Mouse (Mus musculus) midbrain, embryonic 14.5 days (tissue): ENCODE measurements at regions not wholly inside any gene's neighbourhood (a gene's known extent, or its start where the extent isn't known, plus 50 kb on each side); places are given as distances from the start of the nearest gene placed in this dataset.

Experiments used
- ATAC-seq: fragments of 200-750 bp; cut with Nextera tagmentation; 2 replicates; pipeline ENCODE4 v1.8.0; 2017; ENCODE audit warnings: moderate number of reproducible peaks, moderate library complexity; ENCODE audit not compliant: low FRiP score, low TSS enrichment
- DNase-seq: peaks from one replicate; pipeline ENCODE4 v3.0.0-alpha.2; 2015
- H3K27ac ChIP-seq: fragments of 300-500 bp; sonication (generic); replicated peaks from 2 replicates; pipeline ENCODE4 v1.5.1; 2014; ENCODE audit warnings: mild to moderate bottlenecking, low read depth, low read length, moderate library complexity
- H3K27me3 ChIP-seq: fragments of 300-500 bp; sonication (generic); 2 replicates; pipeline ENCODE4 v1.6.1; 2014; ENCODE audit warnings: low read length, control low read depth, mixed read lengths; ENCODE audit not compliant: control insufficient read depth, insufficient read depth
- H3K36me3 ChIP-seq: fragments of 300-500 bp; sonication (generic); 2 replicates; pipeline ENCODE4 v1.6.1; 2014; ENCODE audit warnings: low read length, control low read depth; ENCODE audit not compliant: control insufficient read depth, insufficient read depth
- H3K4me1 ChIP-seq: fragments of 300-500 bp; sonication (generic); 2 replicates; pipeline ENCODE4 v1.6.1; 2014; ENCODE audit warnings: mild to moderate bottlenecking, antibody characterized with exemption, low read length, control low read depth; ENCODE audit not compliant: control insufficient read depth, insufficient read depth
- H3K4me2 ChIP-seq: fragments of 300-500 bp; sonication (generic); 2 replicates; pipeline ENCODE4 v1.6.1; 2014; ENCODE audit warnings: mild to moderate bottlenecking, low read length, moderate library complexity
- H3K4me3 ChIP-seq: fragments of 300-500 bp; sonication (generic); replicated peaks from 2 replicates; pipeline ENCODE4 v1.5.1; 2014; ENCODE audit warnings: low read depth, low read length
- H3K9ac ChIP-seq: fragments of 300-500 bp; sonication (generic); replicated peaks from 2 replicates; pipeline ENCODE4 v1.6.1; 2014; ENCODE audit warnings: mild to moderate bottlenecking, low read length, moderate library complexity
- H3K9me3 ChIP-seq: fragments of 300-500 bp; sonication (generic); 2 replicates; pipeline ENCODE4 v1.6.1; 2016; ENCODE audit warnings: low read length, control low read depth, mixed read lengths; ENCODE audit not compliant: control insufficient read depth
- WGBS: fragments of 180-500 bp; shearing (Covaris S2); extraction: QIAGEN DNeasy Blood & Tissue Kit; methylation state at CpG from one replicate; pipeline ENCODE4 v1.1.7; 2014; 5-methylcytosine and 5-hydroxymethylcytosine counted together

DNA sequence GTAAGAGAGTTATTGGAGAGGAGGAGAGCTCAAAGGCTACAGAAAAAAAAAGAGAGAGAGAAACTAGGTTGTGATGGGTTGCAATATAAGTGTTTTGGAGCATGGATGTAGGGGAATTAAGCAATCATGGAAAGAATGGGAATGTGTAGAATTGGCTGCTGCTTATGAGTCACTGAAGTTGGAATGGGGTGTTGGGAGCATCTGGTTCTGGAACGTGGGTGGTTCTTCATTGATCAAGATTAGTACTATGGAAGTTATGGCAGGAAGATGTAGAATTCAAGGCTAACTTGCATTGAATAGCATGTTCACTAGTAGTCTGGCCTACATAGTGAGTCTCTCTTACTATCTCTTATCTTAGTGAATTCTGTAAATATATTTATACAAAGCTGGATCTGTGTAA lies 1526.4 kb upstream of the Got2 start:
- ATAC-seq: no peak
- no peaks in the 10 kb centered on the region for H3K36me3 ChIP-seq
- no peaks in the 10 kb centered on the region for H3K27me3 ChIP-seq
- no peak for DNase-seq
- H3K9ac ChIP-seq: no peak overlapping the region
- no peak overlapping the region for H3K27ac ChIP-seq
- H3K4me1 ChIP-seq: no peaks in the 10 kb centered on the region
- H3K4me2 ChIP-seq: no peak overlapping the region
- no peaks in the 10 kb centered on the region for H3K9me3 ChIP-seq
- no peak overlapping the region for H3K4me3 ChIP-seq
- 87% methylated on average over 1 of the region's 1 CpGs for WGBS

DNA sequence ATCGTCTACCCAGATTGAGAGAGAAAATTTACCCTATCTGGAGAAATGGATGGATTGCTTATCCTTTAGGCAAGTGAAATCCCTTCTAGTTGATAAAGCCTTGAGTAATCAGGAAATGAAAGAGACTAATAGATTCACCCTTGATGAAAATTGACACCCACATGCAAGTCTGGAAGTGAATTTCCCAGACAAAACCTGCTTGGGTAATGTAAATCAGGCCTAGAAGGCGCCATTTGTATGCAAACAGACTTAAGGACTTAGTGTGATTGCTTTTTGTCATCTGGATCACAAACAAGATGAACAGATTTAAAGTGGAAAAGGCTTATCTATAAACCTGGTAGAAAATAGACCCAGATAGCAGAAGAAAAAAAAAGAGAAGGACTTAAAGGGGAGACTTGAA lies 1515.0 kb upstream of the Got2 start:
- DNase-seq: no peak

DNA sequence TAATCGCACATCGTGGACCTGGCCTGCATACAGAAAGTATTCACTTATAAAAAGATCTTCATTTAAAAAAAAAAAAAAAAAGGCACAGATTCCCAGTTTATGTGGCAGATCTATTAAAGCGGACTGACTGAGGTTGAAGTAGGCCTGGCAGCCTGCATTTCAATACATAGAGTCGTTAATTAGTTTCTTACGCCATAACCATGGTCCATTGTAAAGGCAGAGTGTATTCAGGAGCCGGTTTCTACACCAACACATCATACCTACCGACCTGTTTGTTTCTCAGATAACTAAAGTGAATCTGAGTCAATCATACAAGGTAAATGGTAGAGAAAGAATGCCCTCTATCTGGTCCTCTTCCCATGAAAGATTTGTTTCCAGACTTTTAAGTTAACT lies 1509.0 kb upstream of the Got2 start:
- WGBS: 11% methylated on average over 7 of the region's 7 CpGs
- H3K9me3 ChIP-seq: no peaks in the 10 kb centered on the region
- H3K9ac ChIP-seq: no peak overlapping the region
- no peaks in the 10 kb centered on the region for H3K27me3 ChIP-seq
- no peaks in the 10 kb centered on the region for H3K36me3 ChIP-seq
- H3K27ac ChIP-seq: 0 out of 2 replicates have a peak overlapping the region, but pooled peaks have one; percentile 4
- DNase-seq: no peak
- H3K4me1 ChIP-seq: peaks cover 6% of the 10 kb centered on the region
- no peak overlapping the region for H3K4me3 ChIP-seq
- H3K4me2 ChIP-seq: no peak overlapping the region
- ATAC-seq: peak; percentile 40; the same call in 1 of the 2 replicates

More for the DNA sequence above, 1515.0 kb upstream of the Got2 start:
- H3K9me3 ChIP-seq: no peaks in the 10 kb centered on the region
- no peaks in the 10 kb centered on the region for H3K36me3 ChIP-seq
- no peak overlapping the region for H3K9ac ChIP-seq
- H3K4me2 ChIP-seq: no peak overlapping the region
- ATAC-seq: no peak
- no peak overlapping the region for H3K4me3 ChIP-seq
- 54% methylated on average over 2 of the region's 2 CpGs for WGBS
- H3K27ac ChIP-seq: no peak overlapping the region
- H3K27me3 ChIP-seq: no peaks in the 10 kb centered on the region
- H3K4me1 ChIP-seq: no peaks in the 10 kb centered on the region

DNA sequence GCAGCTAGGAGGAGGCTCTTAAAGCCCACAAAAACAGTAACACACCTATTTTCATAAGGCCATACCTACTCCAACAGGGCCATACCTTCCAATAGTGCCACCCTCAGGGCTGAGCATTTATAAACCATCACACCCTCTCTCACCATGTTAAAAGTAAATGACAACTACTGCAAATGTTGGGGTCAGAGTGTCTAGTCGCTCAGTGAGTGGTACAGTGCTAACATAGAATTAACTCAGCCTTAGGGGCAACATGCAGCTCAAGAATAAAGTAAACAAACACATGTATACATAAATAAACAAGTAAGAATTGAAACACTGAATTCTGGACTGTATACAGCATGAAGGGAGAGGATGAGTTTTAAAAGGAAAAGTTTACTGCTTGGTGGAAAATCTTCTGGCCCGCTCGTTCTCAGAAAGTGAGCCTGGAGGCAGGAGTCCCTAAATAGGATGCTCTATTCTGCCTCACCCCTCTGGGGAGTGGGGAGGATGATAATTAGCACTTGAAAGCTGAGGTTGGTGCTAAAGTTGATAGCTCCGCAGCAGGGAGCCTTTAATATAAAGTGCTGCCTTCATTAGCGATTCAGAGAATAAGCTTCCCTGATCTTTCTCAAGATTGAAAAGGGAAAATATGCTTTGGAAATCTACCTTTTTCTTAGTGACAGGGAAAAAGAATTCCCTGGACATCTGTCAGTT lies 1508.4 kb upstream of the Got2 start:
- no peak overlapping the region for H3K9ac ChIP-seq
- 11% methylated on average over 5 of the region's 5 CpGs for WGBS
- no peaks in the 10 kb centered on the region for H3K36me3 ChIP-seq
- DNase-seq (peak; percentile 80), ATAC-seq (peak; percentile 71; the same call in 1 of the 2 replicates)
- no peak overlapping the region for H3K4me2 ChIP-seq
- no peaks in the 10 kb centered on the region for H3K27me3 ChIP-seq
- peaks cover 6% of the 10 kb centered on the region for H3K4me1 ChIP-seq
- no peak overlapping the region for H3K27ac ChIP-seq
- H3K4me3 ChIP-seq: no peak overlapping the region
- no peaks in the 10 kb centered on the region for H3K9me3 ChIP-seq

DNA sequence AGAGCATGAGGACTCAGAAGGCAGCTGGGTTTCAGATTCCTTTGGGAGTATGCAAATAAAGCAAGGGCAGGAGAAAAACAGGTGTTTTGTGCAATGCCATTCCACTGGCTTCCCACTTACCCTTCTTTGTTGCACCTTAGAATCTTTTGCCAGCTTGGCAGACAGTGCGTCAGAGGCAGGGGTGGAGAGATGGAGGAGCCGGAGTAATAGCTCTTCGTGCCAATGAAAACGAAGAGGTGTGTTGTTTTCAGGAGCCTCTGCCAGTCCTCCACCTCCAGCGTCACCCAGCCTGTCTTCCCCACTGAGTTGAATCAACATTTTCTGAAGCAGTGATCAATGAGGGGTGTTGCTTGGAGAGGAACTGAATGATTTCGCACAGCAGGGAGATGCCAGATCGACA lies 1501.3 kb upstream of the Got2 start:
- Histone ChIP-seq H3K27me3 (no peaks in the 10 kb centered on the region), H3K27ac (no peak overlapping the region), H3K4me3 (no peak overlapping the region), H3K36me3 (no peaks in the 10 kb centered on the region), H3K4me2 (no peak overlapping the region), H3K9me3 (no peaks in the 10 kb centered on the region), H3K9ac (no peak overlapping the region), H3K4me1 (no peaks in the 10 kb centered on the region; the same call in 1 of the 2 replicates)
- ATAC-seq: no peak
- no peak for DNase-seq
- 16% methylated on average over 7 of the region's 7 CpGs for WGBS

DNA sequence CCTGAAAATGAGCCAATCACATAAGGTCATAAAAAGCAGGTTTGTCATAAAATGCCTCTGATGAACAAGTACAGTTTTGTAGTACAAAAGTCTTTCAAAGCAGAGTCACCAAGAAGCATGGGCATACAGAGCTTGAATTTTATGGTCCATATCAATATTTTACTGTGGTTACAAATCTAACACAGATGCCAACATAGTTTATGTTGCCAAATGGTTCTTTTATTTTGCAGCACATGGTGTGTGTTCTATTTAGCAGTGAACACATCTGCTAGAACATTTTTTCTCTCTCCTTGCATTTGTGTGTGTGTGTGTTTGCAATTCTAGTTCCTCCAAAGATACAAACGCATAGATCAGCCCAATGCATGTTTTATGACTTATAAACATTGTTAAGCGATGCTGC lies 1500.8 kb upstream of the Got2 start:
- H3K27me3 ChIP-seq: no peaks in the 10 kb centered on the region
- no peak overlapping the region for H3K4me2 ChIP-seq
- no peak overlapping the region for H3K27ac ChIP-seq
- DNase-seq (no peak), ATAC-seq (no peak)
- no peak overlapping the region for H3K9ac ChIP-seq
- WGBS: 50% methylated on average over 2 of the region's 2 CpGs
- no peaks in the 10 kb centered on the region; the same call in 1 of the 2 replicates for H3K4me1 ChIP-seq
- no peaks in the 10 kb centered on the region for H3K36me3 ChIP-seq
- H3K4me3 ChIP-seq: no peak overlapping the region
- H3K9me3 ChIP-seq: no peaks in the 10 kb centered on the region

DNA sequence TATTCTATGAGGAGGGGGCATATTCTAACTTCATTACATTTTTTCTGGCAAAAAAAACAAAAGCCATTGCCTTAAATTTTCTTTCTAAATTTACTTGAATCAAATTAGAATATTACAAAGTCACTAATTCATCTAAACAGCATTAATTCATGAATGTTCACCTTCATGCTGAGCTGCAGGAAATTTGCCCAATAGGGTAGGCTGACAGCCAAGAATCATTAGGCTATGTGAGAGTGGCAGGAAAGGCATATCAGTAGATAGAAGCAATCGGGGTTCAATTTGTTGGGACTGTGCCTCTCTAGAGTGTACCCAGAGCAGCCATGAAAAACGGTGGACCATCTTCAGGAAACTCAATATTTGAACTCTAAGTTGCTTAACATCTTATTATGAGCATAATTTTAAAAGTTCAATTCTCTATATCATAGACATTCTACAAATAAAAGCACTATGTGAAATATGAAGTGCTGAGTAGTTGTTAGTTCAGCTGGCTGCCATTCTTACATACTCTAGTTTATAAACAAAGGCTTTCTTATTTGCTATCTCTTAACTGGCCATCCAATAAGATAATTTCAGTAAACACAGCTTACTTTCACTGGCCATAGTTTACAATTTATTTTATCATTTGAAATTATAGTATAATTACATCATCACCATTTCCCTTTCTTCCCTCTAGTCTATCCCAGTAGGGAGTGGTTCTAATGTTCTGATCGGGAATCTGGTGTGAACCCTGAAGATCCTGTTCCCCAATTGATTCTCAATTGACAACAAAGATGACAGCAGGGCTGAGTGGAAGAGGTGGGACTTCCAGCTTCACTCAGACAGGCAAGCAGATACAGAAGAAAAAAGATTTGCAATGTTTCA lies 1486.8 kb upstream of the Got2 start:
- no peak overlapping the region for H3K27ac ChIP-seq
- no peak for ATAC-seq
- no peak overlapping the region for H3K4me3 ChIP-seq
- 89% methylated on average over 3 of the region's 3 CpGs for WGBS
- no peak overlapping the region for H3K4me2 ChIP-seq
- H3K27me3 ChIP-seq: no peaks in the 10 kb centered on the region
- H3K36me3 ChIP-seq: no peaks in the 10 kb centered on the region
- no peak overlapping the region for H3K9ac ChIP-seq
- DNase-seq: no peak
- H3K4me1 ChIP-seq: no peaks in the 10 kb centered on the region
- H3K9me3 ChIP-seq: no peaks in the 10 kb centered on the region

DNA sequence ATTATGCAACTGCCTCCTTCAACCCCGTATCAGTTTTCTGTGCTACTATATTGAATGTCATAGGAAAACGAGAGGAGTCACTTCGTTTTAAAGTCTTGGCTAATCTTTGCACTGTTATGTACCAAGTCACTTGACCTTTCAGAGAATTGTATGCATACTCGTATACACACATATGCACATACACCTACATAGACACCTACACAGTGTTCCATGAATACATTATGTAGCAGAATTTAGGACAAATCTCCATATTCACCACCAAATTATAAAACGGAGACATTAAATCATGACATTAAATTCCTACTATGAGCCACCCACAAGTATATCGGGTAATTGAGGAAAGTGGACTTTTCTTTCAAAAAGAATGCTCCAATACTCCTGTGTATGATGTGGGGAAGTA lies 1458.3 kb upstream of the Got2 start:
- ATAC-seq: no peak
- Histone ChIP-seq H3K27me3 (no peaks in the 10 kb centered on the region), H3K27ac (no peak overlapping the region), H3K4me2 (no peak overlapping the region), H3K9ac (no peak overlapping the region), H3K4me3 (no peak overlapping the region), H3K36me3 (no peaks in the 10 kb centered on the region), H3K4me1 (no peaks in the 10 kb centered on the region), H3K9me3 (no peaks in the 10 kb centered on the region)
- DNase-seq: no peak
- WGBS: 87% methylated on average over 6 of the region's 6 CpGs

DNA sequence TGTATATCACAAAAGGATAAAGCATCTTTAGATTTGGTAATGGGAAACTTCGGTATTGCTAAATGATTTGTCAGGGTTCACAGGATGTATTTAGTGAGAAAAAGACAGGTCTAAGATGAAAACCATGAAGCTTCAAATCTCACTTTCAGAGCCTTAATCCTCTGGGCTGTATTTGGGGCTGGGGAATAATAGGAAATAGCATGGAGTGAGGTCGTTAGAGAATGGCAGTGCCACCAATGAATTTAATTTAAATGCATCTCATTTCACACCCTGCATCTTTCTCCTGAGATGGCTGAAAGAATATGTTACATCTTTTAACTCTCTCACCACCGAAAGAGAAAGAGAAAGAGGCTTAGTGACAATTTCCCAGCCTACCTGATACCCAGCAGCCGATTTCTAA lies 1427.2 kb upstream of the Got2 start:
- no peak overlapping the region for H3K4me2 ChIP-seq
- no peak overlapping the region for H3K27ac ChIP-seq
- no peaks in the 10 kb centered on the region for H3K27me3 ChIP-seq
- H3K4me1 ChIP-seq: no peaks in the 10 kb centered on the region; the same call in 1 of the 2 replicates
- 21% methylated on average over 4 of the region's 4 CpGs for WGBS
- H3K9me3 ChIP-seq: no peaks in the 10 kb centered on the region
- ATAC-seq: no peak
- DNase-seq: peak; percentile 25
- H3K9ac ChIP-seq: no peak overlapping the region
- no peaks in the 10 kb centered on the region for H3K36me3 ChIP-seq
- no peak overlapping the region for H3K4me3 ChIP-seq
